Mouse (Mus musculus): Measurements from ENCODE around the gene Taf5l.

DNA sequence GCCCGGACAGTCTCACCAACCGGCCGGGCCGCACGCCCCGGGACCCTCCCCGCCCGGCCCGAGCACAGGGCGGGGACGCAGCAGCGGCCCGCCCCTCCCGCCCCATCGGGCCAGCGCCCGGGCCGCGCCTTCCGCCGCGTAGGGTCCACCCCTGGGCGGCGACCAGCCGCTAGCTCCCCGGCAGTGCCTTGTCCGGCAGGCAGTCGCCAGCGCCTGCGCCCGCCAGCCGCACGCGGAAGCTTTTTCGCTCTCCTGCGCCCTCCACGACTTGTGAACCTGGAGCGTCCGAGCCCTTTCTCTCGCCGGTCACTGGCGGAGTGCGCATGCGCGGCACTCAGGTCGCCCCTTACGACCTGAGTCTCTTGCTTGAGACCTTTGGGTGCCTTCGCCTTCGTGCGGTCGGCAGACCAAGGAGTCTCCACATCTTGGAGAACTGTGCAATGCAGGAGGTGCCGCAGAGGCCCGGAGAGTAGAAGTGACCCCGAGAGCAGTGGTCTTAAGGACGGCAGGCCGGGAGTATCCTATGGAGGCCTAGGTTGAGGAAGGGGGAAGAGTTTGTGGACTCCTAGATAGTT lies 38.3 kb downstream of the Taf5l start, which contains the start of gene Abcb10:
- TF ChIP-seq CTCF (IDR thresholded peaks at IDR 0.05; ENCODE audit: low read depth): no peak
- TF ChIP-seq EP300 (IDR thresholded peaks at IDR 0.05; ENCODE audit: low read depth): no peak

Measured in liver, postnatal 0 days (tissue).